In genomic region chr12:41401136-41401535, GRCm38 (mm10) we compare ENCODE assay signal across 36 mouse cellular contexts.
"Had no signal": no experiment of that assay in that cellular context is flagged by ENCODE, and none has a peak within 500 bp of the region (broad histone marks: within the 10 kb centered on the region; RNA-seq: fewer than 3 reads in every experiment).

No protein-coding gene starts in this region.

- H3K9ac ChIP-seq: heart, embryonic 12.5 days; heart, embryonic 13.5 days; heart, embryonic 15.5 days; hindbrain, embryonic 12.5 days; hindbrain, embryonic 13.5 days; hindbrain, embryonic 14.5 days; hindbrain, embryonic 15.5 days; intestine, embryonic 15.5 days; kidney, embryonic 15.5 days had no signal

- H3K36me3 ChIP-seq: heart, embryonic 10.5 days; heart, embryonic 12.5 days; heart, embryonic 13.5 days; heart, embryonic 15.5 days; hindbrain, embryonic 10.5 days; hindbrain, embryonic 12.5 days; hindbrain, embryonic 13.5 days; hindbrain, embryonic 15.5 days; intestine, embryonic 15.5 days; kidney, embryonic 15.5 days had no signal

- ATAC-seq: hindbrain, embryonic 16.5 days; hindbrain, postnatal 0 days; inflammation-experienced regulatory T-cells, adult 6 months; intestine, embryonic 15.5 days; intestine, embryonic 16.5 days; intestine, postnatal 0 days had no signal

- H3K4me2 ChIP-seq: heart, embryonic 11.5 days; heart, embryonic 12.5 days; heart, embryonic 13.5 days; heart, embryonic 15.5 days; hindbrain, embryonic 12.5 days; hindbrain, embryonic 13.5 days; hindbrain, embryonic 14.5 days; hindbrain, embryonic 15.5 days; intestine, embryonic 15.5 days; kidney, embryonic 15.5 days had no signal

- DNase-seq: heart, postnatal 10 days; heart, postnatal 14 days; heart, postnatal 36 days; heart, postnatal 4 days; kidney, adult 11 months; kidney, adult 18-20 months; kidney, adult 2 months; kidney, adult 8-10 months; kidney, adult 9 months; kidney, postnatal 10 days; kidney, postnatal 14 days; kidney, postnatal 25 days; kidney, postnatal 36 days; kidney, postnatal 4 days; layer of hippocampus, adult 9-11 months; layer of hippocampus, postnatal 36 days had no signal

- H3K27ac ChIP-seq: heart, embryonic 10.5 days; heart, embryonic 13.5 days; heart, embryonic 15.5 days; hindbrain, embryonic 10.5 days; hindbrain, embryonic 12.5 days; hindbrain, embryonic 13.5 days; hindbrain, embryonic 14.5 days; hindbrain, embryonic 15.5 days; hindbrain, postnatal 0 days; intestine, embryonic 15.5 days; kidney, embryonic 15.5 days; kidney, postnatal 0 days; layer of hippocampus, adult 2 months; left cerebral cortex, adult 2 months had no signal

- H3K9me3 ChIP-seq: heart, embryonic 10.5 days; heart, embryonic 12.5 days; heart, embryonic 13.5 days; heart, embryonic 15.5 days; hindbrain, embryonic 10.5 days; hindbrain, embryonic 12.5 days; hindbrain, embryonic 13.5 days; hindbrain, embryonic 15.5 days; intestine, embryonic 15.5 days; kidney, embryonic 15.5 days had no signal

- H3K4me3 ChIP-seq: heart, embryonic 10.5 days; heart, embryonic 12.5 days; heart, embryonic 13.5 days; heart, embryonic 15.5 days; hindbrain, embryonic 10.5 days; hindbrain, embryonic 12.5 days; hindbrain, embryonic 13.5 days; hindbrain, embryonic 15.5 days; intestine, embryonic 15.5 days; kidney, embryonic 15.5 days; layer of hippocampus, adult 2 months; left cerebral cortex, adult 2 months had no signal

- H3K27me3 ChIP-seq: heart, embryonic 12.5 days; heart, embryonic 13.5 days; heart, embryonic 15.5 days; hindbrain, embryonic 12.5 days; hindbrain, embryonic 13.5 days; hindbrain, embryonic 15.5 days; intestine, embryonic 15.5 days; kidney, embryonic 15.5 days had no signal

- H3K4me1 ChIP-seq: heart, embryonic 10.5 days; heart, embryonic 13.5 days; heart, embryonic 15.5 days; hindbrain, embryonic 10.5 days; hindbrain, embryonic 12.5 days; hindbrain, embryonic 13.5 days; hindbrain, embryonic 15.5 days; intestine, embryonic 15.5 days; kidney, embryonic 15.5 days had no signal
